Mouse (Mus musculus): Measurements from ENCODE around the gene Sec22a. TPM values are rescaled to one million over a fixed set of nuclear protein-coding genes. Genes with fewer than 3 reads are reported as not detected.
A peak's percentile ranks its signal among the peaks of the same experiment; 100 is the strongest.

Gene Sec22a
- total and polyA plus RNA-seq, 3 experiments: 10.5 to 98.3 (median 11.4) TPM

GRCm38 (mm10) chr16:35360593-35360992, 3.1 kb downstream of the Sec22a start:
- TF ChIP-seq CTCF (IDR thresholded peaks at IDR 0.05 in 2 of 3, conservative IDR thresholded peaks at IDR 0.05 in 1 of 3; ENCODE audit: control insufficient read depth in 1 of 3, insufficient read depth in 1 of 3, low read depth in 2 of 3, low read length in 3 of 3, poor library complexity in 1 of 3, severe bottlenecking in 1 of 3) (peak; percentile 68 to 89 (median 72)), SMC3 (IDR thresholded peaks at IDR 0.05; ENCODE audit: low read depth, low read length) (peak; percentile 57), CHD1 (IDR thresholded peaks at IDR 0.05; ENCODE audit: low read depth, low read length) (no peak), RAD21 (IDR thresholded peaks at IDR 0.05; ENCODE audit: low read depth, low read length) (peak; percentile 21)
- H3K79me2 ChIP-seq (ENCODE audit: control insufficient read depth, insufficient read depth, low read length, poor library complexity): no peaks in the 10 kb centered on the region; the same call in none of the 2 replicates
- no peak overlapping the region for H3K27ac ChIP-seq (ENCODE audit: control insufficient read depth, low read depth, low read length)
- H3K9me3 ChIP-seq (replicated peaks; ENCODE audit: insufficient read depth, low read length): no peaks in the 10 kb centered on the region
- no peaks in the 10 kb centered on the region for H3K27me3 ChIP-seq (ENCODE audit: control insufficient read depth in 1 of 2, insufficient read depth in 2 of 2, low read length in 2 of 2)
- DNase-seq (ENCODE audit: low read depth, low spot score): peak; percentile 77
- H3K9ac ChIP-seq (ENCODE audit: control insufficient read depth, low read depth, low read length, poor library complexity, severe bottlenecking): no peak overlapping the region
- peaks cover 0 to 4% of the 10 kb centered on the region in 2 experiments; a peak in 2 of 4 replicates for H3K4me1 ChIP-seq (ENCODE audit: control insufficient read depth in 1 of 2, insufficient read depth in 2 of 2, low read length in 2 of 2)
- no peak overlapping the region for H3K4me3 ChIP-seq (ENCODE audit: control insufficient read depth in 1 of 2, insufficient read depth in 1 of 2, low read depth in 2 of 2, low read length in 2 of 2)
- peaks cover 0 to 4% of the 10 kb centered on the region in 2 experiments; a peak in 1 of 4 replicates for H3K36me3 ChIP-seq (ENCODE audit: control insufficient read depth in 1 of 2, insufficient read depth in 2 of 2, low read length in 2 of 2)

- Histone ChIP-seq H3K9me3 (replicated peaks; ENCODE audit: insufficient read depth, low read length) (no peaks in the 10 kb centered on the region), H3K9ac (ENCODE audit: control insufficient read depth, low read depth, low read length, poor library complexity, severe bottlenecking) (no peak overlapping the region), H3K27ac (ENCODE audit: control insufficient read depth, low read depth, low read length) (no peak overlapping the region), H3K27me3 (ENCODE audit: control insufficient read depth in 1 of 2, insufficient read depth in 2 of 2, low read length in 2 of 2) (no peaks in the 10 kb centered on the region), H3K36me3 (ENCODE audit: control insufficient read depth in 1 of 2, insufficient read depth in 2 of 2, low read length in 2 of 2) (no peaks in the 10 kb centered on the region), H3K4me3 (ENCODE audit: control insufficient read depth in 1 of 2, insufficient read depth in 1 of 2, low read depth in 2 of 2, low read length in 2 of 2) (no peak overlapping the region), H3K79me2 (ENCODE audit: control insufficient read depth, insufficient read depth, low read length, poor library complexity) (no peaks in the 10 kb centered on the region), H3K4me1 (ENCODE audit: control insufficient read depth in 1 of 2, insufficient read depth in 2 of 2, low read length in 2 of 2) (no peaks in the 10 kb centered on the region; a peak in 1 of 4 replicates)
- TF ChIP-seq CTCF (IDR thresholded peaks at IDR 0.05 in 2 of 3, conservative IDR thresholded peaks at IDR 0.05 in 1 of 3; ENCODE audit: control insufficient read depth in 1 of 3, insufficient read depth in 1 of 3, low read depth in 2 of 3, low read length in 3 of 3, poor library complexity in 1 of 3, severe bottlenecking in 1 of 3) (no peak), MYC (IDR thresholded peaks at IDR 0.05; ENCODE audit: low read depth, low read length) (no peak), E2F4 (IDR thresholded peaks at IDR 0.05; ENCODE audit: borderline replicate concordance, low read depth, low read length) (no peak), TAL1 (IDR thresholded peaks at IDR 0.05; ENCODE audit: low read length) (no peak), POLR2AphosphoS2 (IDR thresholded peaks at IDR 0.05; ENCODE audit: low read length) (no peak), MAFK (IDR thresholded peaks at IDR 0.05; ENCODE audit: borderline replicate concordance, low read depth, low read length) (no peak), HCFC1 (IDR thresholded peaks at IDR 0.05; ENCODE audit: low read depth, low read length) (no peak), CHD1 (IDR thresholded peaks at IDR 0.05; ENCODE audit: low read depth, low read length) (no peak), CHD2 (IDR thresholded peaks at IDR 0.05; ENCODE audit: low read length) (no peak), JUND (IDR thresholded peaks at IDR 0.05; ENCODE audit: low read depth, low read length) (no peak), ZMIZ1 (IDR thresholded peaks at IDR 0.05; ENCODE audit: low read depth, low read length) (no peak), GABPA (IDR thresholded peaks at IDR 0.05; ENCODE audit: low read depth, low read length) (no peak), ELF1 (IDR thresholded peaks at IDR 0.05; ENCODE audit: low read depth, low read length) (no peak), MYB (IDR thresholded peaks at IDR 0.05; ENCODE audit: low read depth, low read length) (no peak), MAX (IDR thresholded peaks at IDR 0.05; ENCODE audit: low read length) (no peak), MXI1 (IDR thresholded peaks at IDR 0.05; ENCODE audit: low read depth, low read length) (no peak), MEF2A (IDR thresholded peaks at IDR 0.05; ENCODE audit: extremely low read depth, insufficient replicate concordance, low read depth, low read length, poor library complexity, severe bottlenecking) (no peak), NELFE (IDR thresholded peaks at IDR 0.05; ENCODE audit: low read depth, low read length) (no peak), TBP (IDR thresholded peaks at IDR 0.05; ENCODE audit: low read depth, low read length) (no peak), RAD21 (IDR thresholded peaks at IDR 0.05; ENCODE audit: low read depth, low read length) (no peak)
- no peak for DNase-seq (ENCODE audit: low read depth, low spot score)
Observed at GRCm38 (mm10) chr16:35357449-35357848, 6.3 kb downstream of the Sec22a start.

Data from MEL (cell line).